Mouse (Mus musculus) embryonic fibroblast, embryonic 13.5 days (primary cell): ENCODE data around the gene Btbd19.

Source experiments
- CTCF ChIP-seq: IDR thresholded peaks from 2 replicates; pipeline ENCODE4 v1.5.1; 2011; ENCODE audit warnings: mild to moderate bottlenecking, control low read depth, low read length, moderate library complexity, borderline replicate concordance; ENCODE audit not compliant: insufficient read depth
- POLR2A ChIP-seq: IDR thresholded peaks from 2 replicates; pipeline ENCODE4 v1.6.1; 2011; ENCODE audit warnings: low read depth, mild to moderate bottlenecking, control low read depth, low read length, moderate library complexity

GRCm38 (mm10) chr4:117146176-117146575 lies 20.7 kb upstream of the Btbd19 start:
- TF ChIP-seq CTCF (peak; percentile 34; the same call in 1 of the 2 replicates), POLR2A (no peak)
